Mouse (Mus musculus) embryonic stem cell, embryonic (primary cell): Measurements from ENCODE around the gene Plrg1.

Experiments used
- CTCF ChIA-PET, 4 experiments: fragments of 300-600 bp in 2 of 4; fragments of 350-600 bp in 2 of 4; sonication (Branson Sonifier 250); formaldehyde crosslinking; loops; one replicate each; lab custom pipeline; 2022; ENCODE audit warnings: inconsistent platforms in 2 of 4; lab: Charles Lee
- POLR2A ChIA-PET, 4 experiments: fragments of 300-600 bp in 2 of 4; fragments of 350-600 bp in 2 of 4; sonication (Branson Sonifier 250); formaldehyde crosslinking; loops; one replicate each; lab custom pipeline; 2022; ENCODE audit warnings: antibody characterized with exemption in 4 of 4, inconsistent platforms in 1 of 4; lab: Charles Lee

The Plrg1 gene

GRCm38 (mm10) chr3:83038865-83039264 is 16.5 kb upstream of the Plrg1 start:
- POLR2A ChIA-PET = no interaction called here
- CTCF ChIA-PET = interaction anchor here in 1 of 4 experiments (1.0 kb wide), 1 partner anchor 15 kb away, joined by 3 read pairs; no protein-coding TSS in a partner anchor

GRCm38 (mm10) chr3:83039666-83040065 is 15.7 kb upstream of the Plrg1 start:
- POLR2A ChIA-PET = no interaction called here
- CTCF ChIA-PET = no interaction called here

DNA sequence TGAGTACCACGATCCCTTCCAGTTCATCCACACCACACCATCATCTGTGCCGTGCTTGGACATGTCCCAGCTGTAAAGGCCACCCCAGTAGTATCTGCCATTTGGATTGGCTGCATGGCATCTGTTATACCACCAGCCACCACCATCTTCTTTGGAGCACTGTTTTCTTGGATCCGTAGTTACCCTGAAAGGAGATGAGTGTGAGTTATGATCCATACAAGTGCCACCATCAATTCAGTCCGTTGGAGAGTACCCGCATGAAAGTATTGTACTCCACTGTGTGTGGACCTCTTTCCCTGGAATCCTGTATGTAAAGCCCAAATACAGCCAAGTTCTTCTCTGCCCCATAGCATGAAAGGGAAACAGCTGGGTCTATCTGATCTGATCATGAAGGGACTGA is 12.9 kb upstream of the Plrg1 start:
- ChIA-PET POLR2A (interaction anchor here in 1 of 4 experiments (1.5 kb wide), 1 partner anchor 11 kb away, joined by 3 read pairs; no protein-coding TSS in a partner anchor), CTCF (no interaction called here)

- CTCF ChIA-PET = no interaction called here
- POLR2A ChIA-PET = no interaction called here
These were observed 8.7 kb upstream of the Plrg1 start for GRCm38 (mm10) chr3:83046649-83047048.

- POLR2A ChIA-PET = no interaction called here
These were observed 5.6 kb upstream of the Plrg1 start, which contains the start of gene Fgb for GRCm38 (mm10) chr3:83049680-83050079. Fgb (minus strand) TSS chr3:83049863.

GRCm38 (mm10) chr3:83050661-83051060 is 4.7 kb upstream of the Plrg1 start:
- ChIA-PET CTCF (no interaction called here), POLR2A (interaction anchor here in 1 of 4 experiments (1.1 kb wide), 1 partner anchor 135 kb away, joined by 3 read pairs; no protein-coding TSS in a partner anchor)

More at GRCm38 (mm10) chr3:83049680-83050079, 5.6 kb upstream of the Plrg1 start, which contains the start of gene Fgb:
- CTCF ChIA-PET = no interaction called here

GRCm38 (mm10) chr3:83052102-83052501 is 3.2 kb upstream of the Plrg1 start:
- POLR2A ChIA-PET = interaction anchor here in 2 of 4 experiments (1.1 to 2.1 kb wide), 4 partner anchors 24 to 136 kb away, joined by 3 to 5 read pairs (median 3); no protein-coding TSS in a partner anchor
- CTCF ChIA-PET = interaction anchor here in 2 of 4 experiments (0.6 to 4.2 kb wide), 3 partner anchors 45 to 53 kb away, joined by 4 to 29 read pairs (median 5); no protein-coding TSS in a partner anchor

DNA sequence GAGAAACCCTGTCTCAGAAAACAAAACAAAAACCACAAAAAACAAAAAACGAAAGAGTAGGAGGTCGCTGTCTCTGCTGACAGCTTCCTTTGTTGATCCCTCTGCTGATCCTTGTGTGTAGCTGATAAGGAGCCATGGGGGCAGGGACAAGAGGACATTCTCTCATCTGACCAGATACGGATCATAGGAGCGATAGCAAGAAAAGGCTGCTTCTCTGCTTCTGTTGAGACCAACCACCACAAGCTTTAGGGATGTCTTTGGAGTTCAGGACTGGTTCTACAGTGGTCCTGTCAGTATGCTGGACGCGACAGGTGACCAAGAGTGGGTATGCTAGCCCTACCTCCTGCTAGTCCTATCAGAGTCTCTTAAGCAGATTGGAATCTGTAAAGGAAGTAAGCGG is 2.2 kb upstream of the Plrg1 start:
- POLR2A ChIA-PET = interaction anchor here in 2 of 4 experiments (1.1 to 2.1 kb wide), 6 partner anchors 9 to 54 kb away, joined by 3 to 7 read pairs (median 4); no protein-coding TSS in a partner anchor
- CTCF ChIA-PET = interaction anchor here in 3 of 4 experiments (0.8 to 4.2 kb wide), 10 partner anchors 15 to 176 kb away, joined by 3 to 34 read pairs (median 4); partner anchors contain the start of gene Fga (in 1 of the 3)

GRCm38 (mm10) chr3:83053758-83054157 is 1.6 kb upstream of the Plrg1 start:
- ChIA-PET POLR2A (interaction anchor here in 2 of 4 experiments (0.5 to 1.7 kb wide), 7 partner anchors 9 to 55 kb away, joined by 3 to 7 read pairs (median 4); no protein-coding TSS in a partner anchor), CTCF (interaction anchor here (0.6 to 4.2 kb wide), 16 partner anchors 16 to 980 kb away, joined by 3 to 34 read pairs (median 3); partner anchors contain the start of gene Fga (in 1 of the 4))

GRCm38 (mm10) chr3:83054759-83055158 is 563 bp upstream of the Plrg1 start:
- ChIA-PET POLR2A (interaction anchor here in 3 of 4 experiments (0.5 to 1.8 kb wide), 25 partner anchors 11 to 1182 kb away, joined by 3 to 18 read pairs (median 4); partner anchors contain the start of genes Fgg (in 2 of the 3) and Fga (in 1 of the 3)), CTCF (interaction anchor here in 3 of 4 experiments (0.8 to 4.2 kb wide), 14 partner anchors 12 to 178 kb away, joined by 3 to 34 read pairs (median 3); partner anchors contain the start of genes Fga (in 1 of the 3) and Fgg (in 1 of the 3))

GRCm38 (mm10) chr3:83057046-83057445 is 1.7 kb downstream of the Plrg1 start:
- POLR2A ChIA-PET = interaction anchor here in 1 of 4 experiments (1.2 to 1.5 kb wide), 2 partner anchors 11 to 16 kb away, joined by 3 to 4 read pairs; no protein-coding TSS in a partner anchor
- CTCF ChIA-PET = no interaction called here

DNA sequence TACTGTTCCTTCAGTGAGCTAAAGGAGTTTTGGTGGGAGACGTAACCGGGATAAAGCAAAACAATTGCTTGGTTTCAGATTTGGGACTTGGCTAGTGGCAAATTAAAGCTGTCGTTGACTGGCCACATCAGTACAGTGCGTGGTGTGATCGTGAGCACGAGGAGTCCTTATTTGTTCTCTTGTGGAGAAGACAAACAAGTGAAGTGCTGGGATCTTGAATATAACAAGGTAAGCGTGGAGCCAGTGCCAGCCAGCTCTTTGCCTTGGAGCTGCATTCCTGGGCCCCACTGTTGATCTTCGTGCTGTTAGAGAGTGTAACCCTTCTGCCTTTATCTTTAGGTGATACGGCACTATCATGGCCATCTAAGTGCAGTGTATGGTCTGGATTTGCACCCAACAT is 12.6 kb downstream of the Plrg1 start:
- CTCF ChIA-PET = no interaction called here
- POLR2A ChIA-PET = interaction anchor here in 3 of 4 experiments (0.9 to 2.0 kb wide), 6 partner anchors 9 to 37 kb away, joined by 3 to 9 read pairs (median 3); partner anchors contain the start of gene Plrg1 (in 3 of the 3)

DNA sequence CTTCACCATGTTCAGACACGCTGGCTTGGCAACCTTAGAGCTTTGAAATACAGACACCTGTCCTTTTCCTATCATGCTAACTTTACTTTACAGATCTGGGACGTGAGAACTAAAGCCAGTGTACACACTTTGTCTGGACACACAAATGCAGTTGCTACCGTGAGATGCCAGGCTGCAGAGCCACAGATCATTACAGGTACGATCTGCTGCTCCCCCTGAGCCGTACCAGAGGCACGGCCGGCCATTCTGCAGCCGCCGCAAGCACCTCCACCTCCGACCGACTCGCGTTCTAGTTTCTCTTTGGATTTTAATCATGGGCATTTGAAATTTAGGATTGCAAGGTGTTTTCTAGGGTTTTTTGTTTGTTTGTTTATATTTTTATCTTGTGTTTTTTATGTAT is 13.5 kb downstream of the Plrg1 start:
- POLR2A ChIA-PET = no interaction called here
- CTCF ChIA-PET = interaction anchor here in 1 of 4 experiments (0.6 kb wide), 1 partner anchor 189 kb away, joined by 3 read pairs; no protein-coding TSS in a partner anchor

- POLR2A ChIA-PET = interaction anchor here in 1 of 4 experiments (1.1 kb wide), 1 partner anchor 9 kb away, joined by 3 read pairs; no protein-coding TSS in a partner anchor
- CTCF ChIA-PET = interaction anchor here in 1 of 4 experiments (0.8 kb wide), 1 partner anchor 17 kb away, joined by 3 read pairs; no protein-coding TSS in a partner anchor
These were observed 14.9 kb downstream of the Plrg1 start for GRCm38 (mm10) chr3:83070231-83070630.

GRCm38 (mm10) chr3:83076563-83076962 is 21.2 kb downstream of the Plrg1 start:
- POLR2A ChIA-PET = interaction anchor here in 2 of 4 experiments (1.1 to 1.6 kb wide), 3 partner anchors 9 to 25 kb away, joined by 3 read pairs; no protein-coding TSS in a partner anchor
- CTCF ChIA-PET = no interaction called here

DNA sequence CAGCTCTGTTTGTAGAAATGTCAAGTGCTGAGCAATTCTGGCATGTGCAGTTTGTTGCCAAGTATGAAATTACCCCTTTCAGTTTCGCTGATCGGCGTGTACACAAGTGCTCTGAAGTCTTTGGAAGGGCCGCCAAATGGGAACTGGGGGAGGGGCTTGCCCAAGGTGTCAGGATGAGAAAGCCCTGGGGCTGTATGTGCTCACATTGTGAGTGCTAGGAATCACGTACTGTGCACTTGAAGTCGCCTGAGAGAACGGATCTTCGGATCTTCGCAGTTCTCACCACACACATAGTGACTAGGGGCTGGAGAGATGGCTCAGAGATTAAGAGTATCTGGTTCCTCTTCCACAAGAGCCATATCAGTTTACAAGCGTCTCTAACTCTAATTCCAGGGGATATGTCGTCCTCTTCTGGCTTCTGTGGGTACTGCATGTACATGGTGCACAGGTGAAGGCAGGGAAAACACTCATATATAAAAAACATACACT is 25.3 kb downstream of the Plrg1 start:
- CTCF ChIA-PET = interaction anchor here in 3 of 4 experiments (0.8 to 1.8 kb wide), 4 partner anchors 79 to 85 kb away, joined by 3 to 9 read pairs (median 4); no protein-coding TSS in a partner anchor

DNA sequence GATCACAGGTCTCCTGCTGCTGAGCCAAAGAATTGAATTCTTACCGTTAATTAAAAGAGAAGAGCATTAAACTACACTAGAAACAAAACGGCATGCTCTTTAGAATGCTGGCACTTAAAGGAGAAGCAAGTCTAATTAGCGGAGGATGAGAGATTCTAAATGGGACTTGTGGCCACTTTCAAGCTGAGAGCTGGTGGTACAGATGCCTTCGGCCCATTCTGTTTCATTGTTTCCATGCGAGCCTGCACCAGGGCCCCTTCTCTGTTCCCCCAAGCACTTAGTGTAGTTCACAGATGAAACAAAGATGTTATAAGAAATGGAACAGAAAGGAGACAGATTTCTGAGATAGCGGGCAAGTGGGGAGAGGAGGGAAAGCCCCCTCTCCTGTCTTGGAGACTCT is 42.3 kb downstream of the Plrg1 start:
- CTCF ChIA-PET = interaction anchor here in 1 of 4 experiments (0.6 kb wide), 1 partner anchor 1043 kb away, joined by 3 read pairs; no protein-coding TSS in a partner anchor
- POLR2A ChIA-PET = interaction anchor here in 2 of 4 experiments (0.8 to 1.2 kb wide), 2 partner anchors 12 to 15 kb away, joined by 3 to 4 read pairs; no protein-coding TSS in a partner anchor

More for the DNA sequence above, 25.3 kb downstream of the Plrg1 start:
- POLR2A ChIA-PET = no interaction called here

DNA sequence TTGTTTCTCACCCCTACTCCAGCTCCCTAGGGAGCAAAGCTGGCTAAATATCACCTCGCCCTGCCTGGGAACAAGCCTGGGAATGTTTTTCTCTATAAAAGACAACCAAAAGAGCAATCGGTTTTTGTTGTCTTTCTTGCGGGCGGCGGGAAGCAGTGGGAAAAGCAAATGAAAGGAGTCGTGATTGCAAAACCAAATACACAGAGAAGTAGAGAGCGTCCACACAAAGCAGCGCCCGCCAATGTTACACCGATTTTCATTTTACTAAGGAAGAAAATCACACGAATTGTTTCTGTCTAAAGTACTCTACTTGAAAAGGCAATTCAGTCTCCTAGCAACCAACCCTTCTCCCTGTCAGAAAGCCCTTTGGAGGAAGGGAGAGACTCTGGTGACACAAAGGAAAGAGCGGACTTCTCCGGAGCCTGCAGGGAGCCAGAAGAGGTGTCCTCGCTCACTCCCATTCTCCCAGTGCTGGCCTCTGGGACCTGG is 43.3 kb downstream of the Plrg1 start:
- CTCF ChIA-PET = interaction anchor here in 2 of 4 experiments (0.6 to 1.2 kb wide), 3 partner anchors 12 to 107 kb away, joined by 3 to 8 read pairs (median 5); no protein-coding TSS in a partner anchor
- POLR2A ChIA-PET = interaction anchor here in 1 of 4 experiments (1.2 kb wide), 1 partner anchor 11 kb away, joined by 3 read pairs; no protein-coding TSS in a partner anchor
